Mouse (Mus musculus) neural tube, embryonic 14.5 days (tissue): ENCODE results near the gene Uqcr10. TPM values are rescaled to one million over a fixed set of nuclear protein-coding genes. Genes with fewer than 3 reads are reported as not detected.

Source experiments
- ATAC-seq: fragments of 200-750 bp; cut with Nextera tagmentation; 2 replicates; pipeline ENCODE4 v1.8.0; 2017; ENCODE audit warnings: low read depth, mild to moderate bottlenecking, moderate TSS enrichment, moderate library complexity
- H3K27ac ChIP-seq: fragments of 300-500 bp; sonication (generic); 2 replicates; pipeline ENCODE4 v1.5.1; 2014; ENCODE audit warnings: low read depth, mild to moderate bottlenecking, control low read depth, low read length, moderate library complexity, mixed read lengths
- H3K27me3 ChIP-seq: fragments of 300-500 bp; sonication (generic); 2 replicates; pipeline ENCODE4 v1.6.1; 2014; ENCODE audit warnings: low read length; ENCODE audit not compliant: control insufficient read depth, insufficient read depth
- H3K36me3 ChIP-seq: fragments of 300-500 bp; sonication (generic); 2 replicates; pipeline ENCODE4 v1.6.1; 2014; ENCODE audit warnings: low read length, mixed read lengths; ENCODE audit not compliant: control insufficient read depth, insufficient read depth
- H3K4me1 ChIP-seq: fragments of 300-500 bp; sonication (generic); 2 replicates; pipeline ENCODE4 v1.6.1; 2014; ENCODE audit warnings: low read length; ENCODE audit not compliant: control insufficient read depth, insufficient read depth
- H3K4me2 ChIP-seq: fragments of 300-500 bp; sonication (generic); 2 replicates; pipeline ENCODE4 v1.6.1; 2014; ENCODE audit warnings: mild to moderate bottlenecking, low read depth, low read length, control low read depth
- H3K4me3 ChIP-seq: fragments of 300-500 bp; sonication (generic); 2 replicates; pipeline ENCODE4 v1.5.1; 2014; ENCODE audit warnings: low read depth, low read length, control low read depth, mixed read lengths
- H3K9ac ChIP-seq: fragments of 300-500 bp; sonication (generic); replicated peaks from 2 replicates; pipeline ENCODE4 v1.6.1; 2014; ENCODE audit warnings: low read depth, mild to moderate bottlenecking, control low read depth, low read length, mixed read lengths
- H3K9me3 ChIP-seq: fragments of 300-500 bp; sonication (generic); 2 replicates; pipeline ENCODE4 v1.6.1; 2016; ENCODE audit warnings: low read length; ENCODE audit not compliant: control insufficient read depth
- WGBS: fragments of 180-500 bp; shearing (Covaris S2); extraction: QIAGEN DNeasy Blood & Tissue Kit; methylation state at CpG from one replicate; pipeline ENCODE4 v1.1.7; 2014; 5-methylcytosine and 5-hydroxymethylcytosine counted together
- polyA plus RNA-seq: library from polyadenylated mRNA; unstranded; fragments of >200 nt; fragmentation: Nextera tagmentation; extraction: Ambion mirVana; gene quantifications from 2 replicates; pipeline ENCODE4 v1.2.1, GENCODE M21; 2014

Uqcr10 gene
- polyA plus RNA-seq, 1 experiment from 2014 or later = 671 TPM

GRCm38 (mm10) chr11:4737682-4738081 is 33.5 kb upstream of the Uqcr10 start:
- Histone ChIP-seq H3K4me1 (no peaks in the 10 kb centered on the region), H3K27ac (no peak overlapping the region), H3K9me3 (no peaks in the 10 kb centered on the region), H3K27me3 (no peaks in the 10 kb centered on the region), H3K4me3 (no peak overlapping the region), H3K36me3 (no peaks in the 10 kb centered on the region), H3K9ac (no peak overlapping the region), H3K4me2 (no peak overlapping the region)
- WGBS = 66% methylated on average over 10 of the region's 10 CpGs
- ATAC-seq = peak; percentile 50; the same call in 1 of the 2 replicates

- no peaks in the 10 kb centered on the region for H3K36me3 ChIP-seq
- no peak overlapping the region for H3K27ac ChIP-seq
- no peak overlapping the region for H3K4me2 ChIP-seq
- H3K9me3 ChIP-seq = no peaks in the 10 kb centered on the region
- no peak overlapping the region for H3K9ac ChIP-seq
- H3K4me3 ChIP-seq = no peak overlapping the region
- no peaks in the 10 kb centered on the region for H3K27me3 ChIP-seq
- ATAC-seq = no peak
- H3K4me1 ChIP-seq = no peaks in the 10 kb centered on the region
- WGBS = 41% methylated on average over 6 of the region's 6 CpGs
These were observed 32.2 kb upstream of the Uqcr10 start for GRCm38 (mm10) chr11:4736355-4736754.

GRCm38 (mm10) chr11:4734179-4734578 is 30.0 kb upstream of the Uqcr10 start:
- no peak overlapping the region for H3K27ac ChIP-seq
- H3K9ac ChIP-seq = no peak overlapping the region
- no peak overlapping the region for H3K4me3 ChIP-seq
- no peaks in the 10 kb centered on the region for H3K36me3 ChIP-seq
- H3K4me2 ChIP-seq = no peak overlapping the region
- WGBS = 21% methylated on average over 12 of the region's 12 CpGs
- no peaks in the 10 kb centered on the region for H3K9me3 ChIP-seq
- 0 out of 2 replicates have a peak, but pooled peaks cover 5% of the 10 kb centered on the region for H3K4me1 ChIP-seq
- no peaks in the 10 kb centered on the region for H3K27me3 ChIP-seq
- ATAC-seq = no peak

GRCm38 (mm10) chr11:4731781-4732180 is 27.6 kb upstream of the Uqcr10 start:
- Histone ChIP-seq H3K27ac (no peak overlapping the region), H3K4me1 (0 out of 2 replicates have a peak, but pooled peaks cover 5% of the 10 kb centered on the region), H3K27me3 (no peaks in the 10 kb centered on the region), H3K36me3 (no peaks in the 10 kb centered on the region), H3K9me3 (no peaks in the 10 kb centered on the region), H3K4me2 (no peak overlapping the region), H3K9ac (no peak overlapping the region), H3K4me3 (no peak overlapping the region)
- ATAC-seq = no peak
- WGBS = 71% methylated on average over 7 of the region's 7 CpGs

- no peaks in the 10 kb centered on the region for H3K9me3 ChIP-seq
- 80% methylated on average over 5 of the region's 5 CpGs for WGBS
- no peaks in the 10 kb centered on the region for H3K27me3 ChIP-seq
- no peaks in the 10 kb centered on the region for H3K36me3 ChIP-seq
- no peak overlapping the region for H3K4me2 ChIP-seq
- 0 out of 2 replicates have a peak, but pooled peaks cover 5% of the 10 kb centered on the region for H3K4me1 ChIP-seq
- no peak overlapping the region for H3K4me3 ChIP-seq
- ATAC-seq = no peak
- H3K9ac ChIP-seq = no peak overlapping the region
- no peak overlapping the region for H3K27ac ChIP-seq
These were observed 26.8 kb upstream of the Uqcr10 start for GRCm38 (mm10) chr11:4730913-4731312.

GRCm38 (mm10) chr11:4730096-4730495 is 26.0 kb upstream of the Uqcr10 start:
- H3K4me1 ChIP-seq = 0 out of 2 replicates have a peak, but pooled peaks cover 5% of the 10 kb centered on the region
- H3K4me2 ChIP-seq = no peak overlapping the region
- no peaks in the 10 kb centered on the region for H3K27me3 ChIP-seq
- no peaks in the 10 kb centered on the region for H3K36me3 ChIP-seq
- H3K9me3 ChIP-seq = no peaks in the 10 kb centered on the region
- ATAC-seq = no peak
- no peak overlapping the region for H3K27ac ChIP-seq
- no peak overlapping the region for H3K4me3 ChIP-seq
- 0 out of 2 replicates have a peak overlapping the region, but pooled peaks have one; percentile 11 for H3K9ac ChIP-seq
- WGBS = 92% methylated on average over 6 of the region's 6 CpGs

GRCm38 (mm10) chr11:4729603-4730002 is 25.5 kb upstream of the Uqcr10 start:
- Histone ChIP-seq H3K9ac (0 out of 2 replicates have a peak overlapping the region, but pooled peaks have one; percentile 11), H3K27me3 (no peaks in the 10 kb centered on the region), H3K9me3 (no peaks in the 10 kb centered on the region), H3K36me3 (no peaks in the 10 kb centered on the region), H3K4me3 (no peak overlapping the region), H3K4me1 (0 out of 2 replicates have a peak, but pooled peaks cover 5% of the 10 kb centered on the region), H3K4me2 (no peak overlapping the region), H3K27ac (no peak overlapping the region)
- peak; percentile 52; the same call in 1 of the 2 replicates for ATAC-seq
- WGBS = 44% methylated on average over 12 of the region's 12 CpGs

GRCm38 (mm10) chr11:4721728-4722127 is 17.6 kb upstream of the Uqcr10 start:
- Histone ChIP-seq H3K27ac (no peak overlapping the region), H3K9ac (no peak overlapping the region), H3K4me2 (no peak overlapping the region), H3K4me3 (no peak overlapping the region), H3K27me3 (no peaks in the 10 kb centered on the region), H3K36me3 (no peaks in the 10 kb centered on the region), H3K4me1 (no peaks in the 10 kb centered on the region), H3K9me3 (no peaks in the 10 kb centered on the region)
- WGBS = 64% methylated on average over 8 of the region's 8 CpGs
- no peak for ATAC-seq

- ATAC-seq = no peak
- H3K4me2 ChIP-seq = no peak overlapping the region
- no peaks in the 10 kb centered on the region for H3K9me3 ChIP-seq
- H3K4me3 ChIP-seq = no peak overlapping the region
- no peaks in the 10 kb centered on the region for H3K36me3 ChIP-seq
- no peak overlapping the region for H3K27ac ChIP-seq
- H3K27me3 ChIP-seq = no peaks in the 10 kb centered on the region
- H3K4me1 ChIP-seq = no peaks in the 10 kb centered on the region
- 41% methylated on average over 7 of the region's 7 CpGs for WGBS
- H3K9ac ChIP-seq = no peak overlapping the region
These were observed 16.9 kb upstream of the Uqcr10 start for GRCm38 (mm10) chr11:4720900-4721580.
